Mouse (Mus musculus) limb, embryonic 14.5 days (tissue): Measurements from ENCODE around the gene Impdh2. TPM values are rescaled to one million over a fixed set of nuclear protein-coding genes. Genes with fewer than 3 reads are reported as not detected.

Experiments used
- ATAC-seq: fragments of 200-750 bp; cut with Nextera tagmentation; 2 replicates; pipeline ENCODE4 v1.8.0; 2017; ENCODE audit warnings: low read depth, moderate number of reproducible peaks, moderate TSS enrichment; ENCODE audit not compliant: low FRiP score
- DNase-seq: peaks from one replicate; pipeline ENCODE4 v3.0.0-alpha.2; 2015; ENCODE audit warnings: low spot score
- H3K27ac ChIP-seq: fragments of 300-500 bp; sonication (generic); replicated peaks from 2 replicates; pipeline ENCODE4 v1.5.1; 2014; ENCODE audit warnings: low read depth, mild to moderate bottlenecking, low read length, moderate library complexity, mixed read lengths
- H3K27me3 ChIP-seq: fragments of 300-500 bp; sonication (generic); 2 replicates; pipeline ENCODE4 v1.6.1; 2014; ENCODE audit warnings: low read length, mixed read lengths; ENCODE audit not compliant: control insufficient read depth, insufficient read depth
- H3K36me3 ChIP-seq: fragments of 300-500 bp; sonication (generic); 2 replicates; pipeline ENCODE4 v1.6.1; 2014; ENCODE audit warnings: mild to moderate bottlenecking, low read length, moderate library complexity, mixed read lengths; ENCODE audit not compliant: control insufficient read depth, insufficient read depth
- H3K4me1 ChIP-seq: fragments of 300-500 bp; sonication (generic); 2 replicates; pipeline ENCODE4 v1.6.1; 2014; ENCODE audit warnings: antibody characterized with exemption, low read length, mixed read lengths; ENCODE audit not compliant: control insufficient read depth, insufficient read depth
- H3K4me2 ChIP-seq: fragments of 300-500 bp; sonication (generic); replicated peaks from 2 replicates; pipeline ENCODE4 v1.6.1; 2014; ENCODE audit warnings: low read depth, mild to moderate bottlenecking, low read length, moderate library complexity; ENCODE audit not compliant: severe bottlenecking
- H3K4me3 ChIP-seq: fragments of 300-500 bp; sonication (generic); replicated peaks from 2 replicates; pipeline ENCODE4 v1.5.1; 2014; ENCODE audit warnings: low read length
- H3K9ac ChIP-seq: fragments of 300-500 bp; sonication (generic); 2 replicates; pipeline ENCODE4 v1.6.1; 2014; ENCODE audit warnings: mild to moderate bottlenecking, low read depth, low read length, moderate library complexity; ENCODE audit not compliant: severe bottlenecking
- H3K9me3 ChIP-seq: fragments of 300-500 bp; sonication (generic); 2 replicates; pipeline ENCODE4 v1.6.1; 2016; ENCODE audit warnings: low read length; ENCODE audit not compliant: control insufficient read depth
- POLR2A ChIP-seq: fragments of 200-500 bp; IDR thresholded peaks from 2 replicates; pipeline ENCODE4 v1.8.0; 2012; ENCODE audit warnings: inconsistent platforms, mild to moderate bottlenecking, moderate library complexity, borderline replicate concordance; ENCODE audit not compliant: insufficient read depth, insufficient read length; ENCODE audit errors: extremely low read depth
- WGBS: fragments of 180-500 bp; shearing (Covaris S2); extraction: QIAGEN DNeasy Blood & Tissue Kit; methylation state at CpG from one replicate; pipeline ENCODE4 v1.1.7; 2014; 5-methylcytosine and 5-hydroxymethylcytosine counted together
- microRNA counts: library from miRNA; unstranded; fragments of <30 nt; microRNA quantifications from one replicate; lab custom pipeline; 2016
- microRNA-seq: library from miRNA; unstranded; fragments of <30 nt; microRNA quantifications from one replicate; pipeline ENCODE4, GENCODE M21; 2016
- polyA plus RNA-seq, 2 experiments: library from polyadenylated mRNA; depleted of rRNA in 1 of 2; stranded (reverse) in 1 of 2; unstranded in 1 of 2; fragments of >200 nt; fragmentation: Nextera tagmentation in 1 of 2; extraction: Ambion mirVana in 1 of 2; gene quantifications; 2 replicates each; pipeline versions ENCODE4 v1.2.1 to v1.2.3; 2012 to 2014

Gene Impdh2
- polyA plus RNA-seq, 2 experiments, result 184 to 208 TPM

GRCm38 (mm10) chr9:108611488-108611887 is 51.4 kb downstream of the Impdh2 start:
- Histone ChIP-seq H3K4me2 (no peak overlapping the region), H3K9me3 (no peaks in the 10 kb centered on the region), H3K9ac (no peak overlapping the region), H3K4me3 (no peak overlapping the region), H3K27me3 (no peaks in the 10 kb centered on the region), H3K36me3 (peaks cover 96% of the 10 kb centered on the region), H3K27ac (no peak overlapping the region), H3K4me1 (no peaks in the 10 kb centered on the region)
- no peak for ATAC-seq
- 95% methylated on average over 10 of the region's 10 CpGs for WGBS
- no peak for DNase-seq
- TF ChIP-seq POLR2A, result no peak

MicroRNAs within 50 kb of the gene (microRNA counts, 519-probe panel; counts per million panel counts)
- 3,209 counts per million, percentile 61 among the panel's probes with 10 or more counts for microRNA mmu-miR-191 (lab: Ali Mortazavi, UCI)
- microRNA mmu-miR-425 (lab: Ali Mortazavi, UCI), result 2,961 counts per million, percentile 55 among the panel's probes with 10 or more counts

Small RNA genes lying within 50 kb of the gene (microRNA-seq; reads per million reads assigned to microRNA genes)
- gene Gm24083 (not detected), gene Mir191 (not detected), gene Mir425 (1,855 reads per million, percentile 79 among the genes with 10 or more reads in this experiment)

Other genes starting within 250 kb of the Impdh2 start
- 476 and 533 TPM in 2 replicates for gene Gpx1, start 221.4 kb upstream of the Impdh2 start, polyA plus RNA-seq (2012; rRNA removed)
- 686 and 718 TPM in 2 replicates for gene Gpx1, start 221.4 kb upstream of the Impdh2 start, polyA plus RNA-seq (2014; fragmentation: Nextera tagmentation; extraction: Ambion mirVana)
- 86.1 and 86.8 TPM in 2 replicates for gene Usp4, start 212.4 kb upstream of the Impdh2 start, polyA plus RNA-seq (2012; rRNA removed)
- gene Usp4, start 212.4 kb upstream of the Impdh2 start, polyA plus RNA-seq (2014; fragmentation: Nextera tagmentation; extraction: Ambion mirVana), result 102 and 107 TPM in 2 replicates
- 1.0 TPM in 2 replicates for gene 1700102P08Rik, start 167.5 kb upstream of the Impdh2 start, polyA plus RNA-seq (2012; rRNA removed)
- 0.96 and 1.2 TPM in 2 replicates for gene 1700102P08Rik, start 167.5 kb upstream of the Impdh2 start, polyA plus RNA-seq (2014; fragmentation: Nextera tagmentation; extraction: Ambion mirVana)
- gene Ccdc36, start 131.8 kb upstream of the Impdh2 start, polyA plus RNA-seq (2012; rRNA removed), result 1.5 and 2.2 TPM in 2 replicates
- gene Ccdc36, start 131.8 kb upstream of the Impdh2 start, polyA plus RNA-seq (2014; fragmentation: Nextera tagmentation; extraction: Ambion mirVana), result 1.3 and 1.7 TPM in 2 replicates
- not detected in 2 replicates for gene BC048562, start 123.8 kb upstream of the Impdh2 start, polyA plus RNA-seq (2012; rRNA removed)
- gene BC048562, start 123.8 kb upstream of the Impdh2 start, polyA plus RNA-seq (2014; fragmentation: Nextera tagmentation; extraction: Ambion mirVana), result not detected in 2 replicates
- gene Ccdc71, start 99.8 kb upstream of the Impdh2 start, polyA plus RNA-seq (2012; rRNA removed), result 29.2 and 34.4 TPM in 2 replicates
- 45.4 and 49.8 TPM in 2 replicates for gene Ccdc71, start 99.8 kb upstream of the Impdh2 start, polyA plus RNA-seq (2014; fragmentation: Nextera tagmentation; extraction: Ambion mirVana)
- 43.1 and 60.6 TPM in 2 replicates for gene Klhdc8b, start 98.7 kb upstream of the Impdh2 start, polyA plus RNA-seq (2012; rRNA removed)
- gene Klhdc8b, start 98.7 kb upstream of the Impdh2 start, polyA plus RNA-seq (2014; fragmentation: Nextera tagmentation; extraction: Ambion mirVana), result 27.7 and 32.2 TPM in 2 replicates
- gene Lamb2, start 80.5 kb upstream of the Impdh2 start, polyA plus RNA-seq (2012; rRNA removed), result 214 and 236 TPM in 2 replicates
- gene Lamb2, start 80.5 kb upstream of the Impdh2 start, polyA plus RNA-seq (2014; fragmentation: Nextera tagmentation; extraction: Ambion mirVana), result 59.0 and 69.4 TPM in 2 replicates
- gene Usp19, start 69.7 kb upstream of the Impdh2 start, polyA plus RNA-seq (2012; rRNA removed), result 160 and 219 TPM in 2 replicates
- gene Usp19, start 69.7 kb upstream of the Impdh2 start, polyA plus RNA-seq (2014; fragmentation: Nextera tagmentation; extraction: Ambion mirVana), result 59.3 and 66.4 TPM in 2 replicates
- 238 and 323 TPM in 2 replicates for gene Qars, start 52.6 kb upstream of the Impdh2 start, polyA plus RNA-seq (2012; rRNA removed)
- gene Qars, start 52.6 kb upstream of the Impdh2 start, polyA plus RNA-seq (2014; fragmentation: Nextera tagmentation; extraction: Ambion mirVana), result 108 and 117 TPM in 2 replicates
- 126 and 157 TPM in 2 replicates for gene Qrich1, start 43.5 kb upstream of the Impdh2 start, polyA plus RNA-seq (2012; rRNA removed)
- gene Qrich1, start 43.5 kb upstream of the Impdh2 start, polyA plus RNA-seq (2014; fragmentation: Nextera tagmentation; extraction: Ambion mirVana), result 120 and 132 TPM in 2 replicates
- gene Ndufaf3, start 7.1 kb downstream of the Impdh2 start, polyA plus RNA-seq (2012; rRNA removed), result 23.1 and 28.3 TPM in 2 replicates
- 40.9 and 42.7 TPM in 2 replicates for gene Ndufaf3, start 7.1 kb downstream of the Impdh2 start, polyA plus RNA-seq (2014; fragmentation: Nextera tagmentation; extraction: Ambion mirVana)
- 144 and 198 TPM in 2 replicates for gene Dalrd3, start 9.6 kb downstream of the Impdh2 start, polyA plus RNA-seq (2012; rRNA removed)
- gene Dalrd3, start 9.6 kb downstream of the Impdh2 start, polyA plus RNA-seq (2014; fragmentation: Nextera tagmentation; extraction: Ambion mirVana), result 124 and 132 TPM in 2 replicates
- gene Wdr6, start 18.5 kb downstream of the Impdh2 start, polyA plus RNA-seq (2012; rRNA removed), result 123 and 175 TPM in 2 replicates
- gene Wdr6, start 18.5 kb downstream of the Impdh2 start, polyA plus RNA-seq (2014; fragmentation: Nextera tagmentation; extraction: Ambion mirVana), result 91.5 and 115 TPM in 2 replicates
- gene P4htm, start 37.4 kb downstream of the Impdh2 start, polyA plus RNA-seq (2012; rRNA removed), result 14.3 and 17.8 TPM in 2 replicates
- 7.8 and 8.8 TPM in 2 replicates for gene P4htm, start 37.4 kb downstream of the Impdh2 start, polyA plus RNA-seq (2014; fragmentation: Nextera tagmentation; extraction: Ambion mirVana)
- gene Arih2, start 89.1 kb downstream of the Impdh2 start, polyA plus RNA-seq (2012; rRNA removed), result 46.2 and 48.5 TPM in 2 replicates
- gene Arih2, start 89.1 kb downstream of the Impdh2 start, polyA plus RNA-seq (2014; fragmentation: Nextera tagmentation; extraction: Ambion mirVana), result 35.7 and 39.8 TPM in 2 replicates
- gene Slc25a20, start 101.8 kb downstream of the Impdh2 start, polyA plus RNA-seq (2012; rRNA removed), result 16.6 and 20.7 TPM in 2 replicates
- gene Slc25a20, start 101.8 kb downstream of the Impdh2 start, polyA plus RNA-seq (2014; fragmentation: Nextera tagmentation; extraction: Ambion mirVana), result 28.2 and 29.1 TPM in 2 replicates
- 18.5 and 20.4 TPM in 2 replicates for gene Prkar2a, start 129.0 kb downstream of the Impdh2 start, polyA plus RNA-seq (2012; rRNA removed)
- gene Prkar2a, start 129.0 kb downstream of the Impdh2 start, polyA plus RNA-seq (2014; fragmentation: Nextera tagmentation; extraction: Ambion mirVana), result 33.6 and 34.1 TPM in 2 replicates
- gene Ip6k2, start 223.5 kb downstream of the Impdh2 start, polyA plus RNA-seq (2012; rRNA removed), result 265 and 285 TPM in 2 replicates
- gene Ip6k2, start 223.5 kb downstream of the Impdh2 start, polyA plus RNA-seq (2014; fragmentation: Nextera tagmentation; extraction: Ambion mirVana), result 119 and 126 TPM in 2 replicates
- gene Nckipsd, start 248.1 kb downstream of the Impdh2 start, polyA plus RNA-seq (2012; rRNA removed), result 24.0 and 30.1 TPM in 2 replicates
- gene Nckipsd, start 248.1 kb downstream of the Impdh2 start, polyA plus RNA-seq (2014; fragmentation: Nextera tagmentation; extraction: Ambion mirVana), result 14.0 and 17.2 TPM in 2 replicates